Mouse (Mus musculus) WW6 (cell line): Measurements from ENCODE around the gene Sqstm1.

Source experiments
- DNase-seq: peaks from one replicate; pipeline ENCODE4 v3.0.0-alpha.2; 2013; ENCODE audit warnings: low read depth, low spot score

Sqstm1 gene

GRCm38 (mm10) chr11:50210505-50211151, at the start of gene Sqstm1, which contains the start of gene Mgat4b:
Gene Sqstm1, minus strand, starts transcription at chr11:50210827.
Gene Mgat4b, plus strand, starts transcription at chr11:50210890.
- no peak for DNase-seq

DNA sequence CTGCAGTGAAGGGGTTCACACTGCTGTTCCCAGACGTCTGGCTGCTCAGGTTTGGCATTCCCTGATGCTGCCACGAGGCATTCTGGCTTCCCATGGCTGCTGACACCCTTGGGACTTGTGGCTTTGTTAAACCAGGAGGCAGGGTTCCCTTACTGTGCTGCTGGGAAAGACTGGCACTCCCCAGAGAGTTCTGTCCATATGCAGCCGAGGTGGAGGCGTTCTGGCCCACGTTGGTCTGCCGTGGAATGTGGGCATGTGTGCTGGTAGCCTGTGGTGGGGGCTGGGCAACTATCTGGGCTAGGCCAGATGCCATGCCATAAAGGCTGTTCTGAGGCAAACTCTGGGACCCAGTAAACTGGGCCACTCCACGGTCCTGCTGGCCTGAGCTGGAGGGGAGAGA, 47.7 kb upstream of the Sqstm1 start:
- no peak for DNase-seq

GRCm38 (mm10) chr11:50256615-50257014, 46.0 kb upstream of the Sqstm1 start:
- no peak for DNase-seq

DNA sequence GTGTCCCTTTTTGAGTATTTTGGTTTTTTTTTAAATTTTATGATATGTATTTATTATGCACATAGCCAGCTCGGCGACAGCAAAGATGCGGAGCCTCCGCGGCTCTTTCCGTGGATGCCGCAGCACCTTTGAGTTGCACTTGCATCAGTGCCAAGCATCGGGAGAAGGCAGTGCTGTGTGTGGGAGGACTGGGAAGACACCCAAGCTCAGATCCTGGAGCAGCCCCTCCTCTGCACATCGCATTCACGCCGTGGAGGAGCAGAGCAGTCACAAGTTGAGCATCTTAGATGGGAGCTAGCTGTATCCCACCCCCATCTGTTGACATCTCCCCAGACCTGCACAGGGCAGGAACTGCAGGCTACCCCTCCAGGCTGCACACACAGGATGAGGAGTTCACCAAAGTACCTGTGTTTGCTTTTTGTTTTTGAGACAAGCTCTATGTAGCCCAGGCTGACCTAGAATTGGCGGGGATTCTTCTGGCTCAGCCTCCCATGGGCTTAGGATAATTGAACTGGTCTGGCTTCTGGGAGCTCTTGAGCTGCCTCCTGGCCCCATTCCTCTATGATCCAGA, 43.5 kb upstream of the Sqstm1 start:
- no peak for DNase-seq

DNA sequence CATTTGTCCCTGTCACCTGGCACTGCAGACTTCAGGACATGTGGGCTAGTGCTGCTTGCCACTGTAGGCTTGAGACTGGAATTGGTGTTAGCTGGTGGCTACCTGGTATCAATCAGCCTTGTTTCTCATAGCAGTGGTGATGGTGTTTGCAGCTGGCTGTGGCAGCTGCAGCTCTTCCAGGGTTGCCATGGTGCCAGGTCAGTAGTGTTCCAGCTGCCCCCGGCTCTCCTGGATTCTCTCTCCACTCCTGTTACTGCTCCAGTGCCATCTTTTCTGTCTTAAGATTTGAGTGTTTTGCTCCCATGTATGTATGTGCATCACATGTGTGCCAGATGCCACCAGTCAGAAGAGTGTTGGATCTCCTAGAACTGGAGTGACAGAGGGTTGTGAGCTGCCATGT, 42.8 kb upstream of the Sqstm1 start:
- no peak for DNase-seq

GRCm38 (mm10) chr11:50252684-50253265, 42.1 kb upstream of the Sqstm1 start:
- DNase-seq = no peak

- DNase-seq = no peak
These were observed 41.5 kb upstream of the Sqstm1 start for GRCm38 (mm10) chr11:50252166-50252565.

GRCm38 (mm10) chr11:50248473-50249171, 38.0 kb upstream of the Sqstm1 start:
- no peak for DNase-seq

DNA sequence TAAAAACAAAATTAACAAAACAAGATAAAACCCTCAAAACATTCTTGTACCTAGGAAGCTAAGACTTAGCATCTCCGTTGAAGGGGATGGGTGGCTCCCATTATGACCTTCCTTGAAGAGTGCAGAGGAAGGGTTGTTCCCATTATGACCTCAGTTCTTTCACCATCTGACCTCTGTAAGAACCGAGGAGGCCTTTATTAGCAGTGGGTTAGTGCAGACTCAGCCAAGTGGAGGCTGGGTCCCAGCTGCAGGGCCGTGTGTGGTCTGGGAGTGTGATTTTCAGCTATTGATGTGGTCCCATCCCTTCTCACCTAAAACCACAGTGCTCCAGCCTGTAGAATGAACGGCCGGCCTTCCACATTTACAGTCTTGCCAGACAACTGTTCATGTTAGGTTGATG, 34.6 kb upstream of the Sqstm1 start:
- no peak for DNase-seq

DNA sequence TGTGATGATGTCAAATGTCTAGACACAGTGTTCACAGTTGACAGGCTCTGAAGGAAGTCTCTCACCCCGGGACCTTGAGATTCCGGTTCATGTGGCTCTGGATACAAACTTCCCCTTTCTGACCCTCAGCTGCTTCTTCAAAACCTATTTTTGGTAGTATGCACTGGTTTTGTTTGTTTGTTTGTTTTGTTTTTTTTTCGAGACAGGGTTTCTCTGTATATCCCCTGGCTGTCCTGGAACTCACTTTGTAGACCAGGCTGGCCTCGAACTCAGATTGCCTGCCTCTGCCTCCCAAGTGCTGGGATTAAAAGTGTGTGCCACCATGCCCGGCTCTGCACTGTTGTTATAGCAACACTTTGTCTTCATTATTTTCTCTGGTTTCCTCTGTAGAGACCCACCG, 33.3 kb upstream of the Sqstm1 start:
- no peak for DNase-seq

- DNase-seq = no peak
These were observed 29.7 kb upstream of the Sqstm1 start for GRCm38 (mm10) chr11:50240235-50240911.

GRCm38 (mm10) chr11:50238821-50239791, 28.5 kb upstream of the Sqstm1 start:
- no peak for DNase-seq

GRCm38 (mm10) chr11:50238324-50238723, 27.7 kb upstream of the Sqstm1 start, which contains the start of gene Ltc4s:
Gene Ltc4s, minus strand, starts transcription at chr11:50238616.
- no peak for DNase-seq

DNA sequence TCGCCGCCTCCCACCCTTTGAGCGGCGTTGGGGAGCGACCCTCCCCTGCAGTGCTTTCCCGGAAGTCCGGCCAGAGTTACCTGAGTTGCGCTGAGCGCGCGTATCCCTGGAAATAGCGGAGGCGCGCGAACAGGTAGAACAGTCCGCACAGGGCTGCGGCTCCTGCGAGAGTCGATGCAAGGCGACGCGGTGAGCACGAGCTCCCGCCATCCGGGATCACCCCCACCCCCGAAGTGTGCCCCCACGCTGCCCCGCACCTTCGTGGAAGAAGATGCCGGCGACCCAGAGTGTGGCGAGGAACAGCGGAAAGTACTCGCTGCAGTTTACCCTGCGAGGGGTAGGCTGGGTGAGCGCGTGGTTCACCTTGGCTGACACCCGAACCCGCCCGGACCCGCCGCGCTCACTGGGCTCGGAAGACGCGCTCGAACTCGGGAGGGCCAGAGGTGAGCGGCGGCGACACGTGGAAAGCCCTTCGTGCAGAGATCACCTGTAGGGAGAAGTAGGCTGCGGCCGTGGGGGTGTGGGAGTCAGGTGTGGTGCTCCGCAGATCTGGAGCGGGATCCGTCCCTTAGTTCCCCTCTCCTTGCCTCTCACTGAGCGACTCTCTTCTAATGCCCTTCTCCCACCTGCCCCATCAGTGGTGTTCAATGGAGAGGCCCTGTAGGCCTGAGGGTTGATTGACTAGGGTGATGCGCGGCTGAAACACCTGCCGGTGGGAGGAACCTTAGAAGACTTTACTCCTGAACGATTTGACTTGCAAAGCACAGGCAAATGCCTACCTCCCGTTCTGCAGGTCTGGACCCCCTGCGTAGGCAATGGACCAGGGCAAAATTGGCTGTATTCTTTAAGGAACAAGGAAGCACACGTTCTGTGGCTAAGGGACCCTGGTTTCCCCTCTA, 26.6 kb upstream of the Sqstm1 start:
- DNase-seq = no peak

DNA sequence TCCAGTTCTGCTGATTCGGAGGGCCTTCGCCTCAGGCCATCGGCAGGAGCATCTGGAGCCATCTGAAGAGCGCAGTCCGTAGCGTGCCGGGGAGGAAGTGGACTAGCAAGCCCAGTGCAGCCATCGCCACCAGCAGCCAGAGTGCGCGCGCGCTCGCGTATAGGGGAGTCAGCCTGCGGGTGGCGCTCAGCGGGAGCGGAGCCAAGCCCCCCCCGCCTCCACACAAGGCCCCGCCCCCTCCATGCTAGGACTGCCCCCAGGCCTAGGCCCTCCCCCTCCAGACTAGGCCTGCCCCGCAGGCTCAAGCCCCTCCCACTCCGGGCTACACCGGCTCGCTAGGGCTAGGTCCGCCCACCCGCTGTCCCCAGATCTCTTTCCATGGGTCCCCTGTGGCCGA, 25.9 kb upstream of the Sqstm1 start:
- peak; percentile 89 for DNase-seq

GRCm38 (mm10) chr11:50234606-50235005, 24.0 kb upstream of the Sqstm1 start:
- DNase-seq = no peak

- DNase-seq = no peak
These were observed 23.4 kb upstream of the Sqstm1 start for GRCm38 (mm10) chr11:50233993-50234392.

DNA sequence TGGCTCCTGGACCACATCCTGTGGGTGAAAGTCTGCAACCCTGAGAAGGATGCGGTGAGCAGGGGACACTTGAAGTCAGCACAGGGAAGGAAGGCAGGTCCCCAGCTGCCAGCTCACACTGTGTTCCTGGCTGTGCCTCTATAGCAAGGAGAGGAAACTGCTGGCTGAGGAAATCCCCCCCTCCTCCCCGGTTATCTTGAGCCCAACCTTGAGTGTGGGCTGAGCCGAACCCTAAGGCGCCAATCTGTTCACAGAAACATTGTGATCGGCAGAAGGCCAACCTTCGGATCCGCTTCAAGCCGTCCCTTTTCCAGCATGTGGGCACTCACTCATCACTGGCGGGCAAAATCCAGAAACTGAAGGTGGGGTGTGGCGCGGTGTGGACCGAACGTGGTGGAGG, 22.4 kb upstream of the Sqstm1 start:
- no peak for DNase-seq

DNA sequence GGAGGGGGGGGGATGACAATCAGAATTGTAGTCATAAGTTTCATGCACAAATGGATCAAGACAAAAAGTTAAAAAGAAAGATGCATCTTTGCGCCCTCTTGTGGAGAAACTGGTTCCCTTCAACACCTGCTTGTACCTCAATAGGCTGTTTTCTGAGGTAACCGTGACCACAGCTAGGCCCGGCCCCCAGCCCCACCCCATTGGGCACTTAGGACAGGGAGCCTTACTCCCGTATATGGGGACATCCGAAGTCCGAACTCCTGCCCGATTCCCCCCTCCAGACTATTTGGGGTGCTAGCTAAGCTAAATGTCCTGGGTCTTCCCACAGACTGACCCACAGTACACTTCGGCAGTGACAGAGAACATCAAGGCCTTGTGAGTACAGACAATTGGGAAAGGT, 20.8 kb upstream of the Sqstm1 start:
- no peak for DNase-seq
